Mouse (Mus musculus) spleen, adult 2 months (tissue): ENCODE measurements around the gene Ifna6.

ENCODE experiments used
- CTCF ChIP-seq: fragments of 200-500 bp; IDR thresholded peaks from 2 replicates; pipeline ENCODE4 v1.5.1; 2011; ENCODE audit warnings: mild to moderate bottlenecking, inconsistent platforms; ENCODE audit not compliant: insufficient read depth, insufficient read length, insufficient replicate concordance; ENCODE audit errors: extremely low read depth
- POLR2A ChIP-seq: fragments of 200-500 bp; IDR thresholded peaks from 2 replicates; pipeline ENCODE4 v1.6.1; 2011; ENCODE audit warnings: low read depth, low read length, inconsistent platforms

DNA sequence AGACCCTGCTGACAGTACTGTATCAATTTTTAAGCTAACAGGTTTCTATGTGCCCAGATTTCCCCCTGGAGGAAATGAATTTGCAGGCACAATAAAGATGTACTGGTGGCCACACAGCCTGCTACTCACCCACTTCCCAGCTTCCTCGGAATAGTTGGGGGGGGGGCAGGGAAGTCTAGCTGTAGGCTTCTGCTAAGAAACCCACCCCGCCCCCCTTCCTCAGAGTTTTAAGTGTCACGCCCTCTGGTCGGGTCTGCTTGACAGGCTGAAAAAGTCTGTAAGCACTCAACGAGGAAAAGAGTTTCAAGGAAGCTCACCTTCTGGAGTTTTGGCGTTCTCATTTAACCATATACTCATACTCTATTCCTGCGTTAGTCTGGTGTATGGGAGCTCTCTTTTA is 36.1 kb downstream of the Ifna6 start:
- TF ChIP-seq CTCF (no peak), POLR2A (no peak)
